Mouse (Mus musculus): Measurements from ENCODE around the gene Ehd4.

The Ehd4 gene

DNA sequence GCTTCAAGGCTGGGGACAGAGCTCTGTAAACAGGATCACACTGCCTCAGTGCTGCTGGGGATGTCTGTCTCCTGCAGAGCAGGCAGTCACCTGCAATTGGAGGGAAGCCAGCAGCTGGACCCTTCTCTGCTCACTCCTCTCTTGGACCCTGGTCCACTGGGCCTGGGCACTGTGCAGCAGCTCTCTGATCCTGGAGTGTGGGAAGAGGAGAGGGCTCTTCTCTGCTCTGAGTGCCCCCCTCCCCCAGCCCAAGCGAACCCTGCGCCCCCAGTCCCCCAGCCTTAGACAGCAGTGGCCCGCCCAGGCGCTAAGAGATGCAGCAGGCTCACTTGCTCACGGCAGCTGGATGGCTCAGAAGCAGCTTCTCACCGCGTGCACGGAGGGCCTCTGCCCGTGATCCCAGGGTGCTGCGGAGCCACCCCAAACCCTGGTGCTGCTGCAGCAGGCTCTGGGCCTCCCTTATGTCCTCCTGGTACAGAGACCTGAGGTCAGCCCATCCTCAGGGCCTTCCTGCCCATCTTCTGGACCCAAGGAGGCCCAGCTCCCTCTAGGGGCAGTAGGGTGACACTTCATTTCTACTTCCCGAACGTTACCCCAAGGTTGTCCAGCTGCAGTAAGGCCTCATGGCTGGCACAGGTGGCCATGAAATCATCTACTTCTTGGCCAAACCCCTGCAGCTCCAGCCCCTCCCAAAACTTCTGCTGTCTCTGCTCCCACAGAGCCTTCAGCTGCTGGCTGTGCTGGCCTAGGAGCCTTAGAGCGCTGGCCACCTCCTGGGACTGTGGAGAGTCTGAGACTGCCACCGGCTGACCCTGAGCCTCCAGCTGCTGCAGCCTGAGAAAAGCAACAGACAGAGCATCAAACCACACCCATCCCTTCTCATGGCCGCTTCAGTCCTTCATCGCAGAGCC is 85.6 kb downstream of the Ehd4 start:
- DNase-seq = peak in 1 of 2 experiments; percentile 5

DNA sequence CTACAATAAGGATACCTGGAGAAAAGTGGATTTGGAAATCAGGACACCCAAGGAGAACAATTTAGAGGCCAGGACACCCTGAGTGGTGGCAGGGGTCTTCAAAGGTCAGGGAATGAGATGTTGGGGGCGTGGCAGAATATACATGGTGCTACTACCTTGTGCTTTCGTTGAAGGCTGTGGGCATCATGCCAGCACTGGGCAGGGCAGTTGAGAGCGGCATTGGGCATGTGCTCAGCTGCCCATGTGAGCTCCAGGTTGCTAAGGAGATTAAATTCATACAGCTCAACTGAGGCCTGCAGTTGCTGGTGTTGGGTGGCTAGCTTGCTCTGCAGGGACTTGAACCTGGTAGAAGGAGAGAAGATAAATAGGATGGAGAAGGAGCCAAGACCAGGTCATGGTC is 88.2 kb downstream of the Ehd4 start:
- no peak for DNase-seq

DNA sequence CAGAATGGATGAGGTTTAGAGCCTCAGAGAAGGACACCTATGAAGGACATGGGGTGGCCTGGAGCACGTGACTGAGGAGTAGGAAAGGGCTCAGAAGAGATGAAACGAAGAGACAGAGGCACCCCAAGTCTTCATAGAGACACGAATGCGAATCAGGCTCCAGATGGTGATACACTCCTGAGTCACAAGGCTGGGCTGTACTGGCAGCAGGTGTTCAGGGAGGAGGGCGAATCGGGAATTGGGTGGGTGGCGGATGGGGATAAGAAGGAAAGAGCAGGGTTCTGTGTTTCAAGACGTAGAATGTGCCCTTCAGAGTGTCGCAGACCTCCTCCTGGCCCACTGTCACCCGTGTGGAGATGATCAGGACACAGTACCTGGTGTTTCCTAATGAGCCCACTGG is 89.2 kb downstream of the Ehd4 start:
- DNase-seq = no peak

DNA sequence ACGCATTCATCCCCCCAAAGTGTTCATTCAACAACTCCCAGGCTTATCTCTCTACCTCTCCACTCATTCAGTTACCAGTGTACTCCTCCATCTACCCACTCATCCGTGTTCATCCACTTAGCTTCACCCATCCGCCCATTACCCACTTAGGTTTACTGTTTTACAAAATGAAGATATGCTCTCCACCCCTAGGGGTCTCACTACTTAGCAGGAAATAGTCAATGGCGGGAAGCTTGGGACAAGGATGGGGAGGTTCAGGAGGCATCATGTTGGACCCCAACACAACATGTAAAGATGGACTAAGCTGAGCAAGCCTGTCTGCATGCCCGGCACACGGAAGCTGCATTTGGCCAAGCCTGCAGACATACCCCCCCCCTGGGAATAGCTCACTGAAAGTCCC is 89.8 kb downstream of the Ehd4 start:
- DNase-seq = no peak

DNA sequence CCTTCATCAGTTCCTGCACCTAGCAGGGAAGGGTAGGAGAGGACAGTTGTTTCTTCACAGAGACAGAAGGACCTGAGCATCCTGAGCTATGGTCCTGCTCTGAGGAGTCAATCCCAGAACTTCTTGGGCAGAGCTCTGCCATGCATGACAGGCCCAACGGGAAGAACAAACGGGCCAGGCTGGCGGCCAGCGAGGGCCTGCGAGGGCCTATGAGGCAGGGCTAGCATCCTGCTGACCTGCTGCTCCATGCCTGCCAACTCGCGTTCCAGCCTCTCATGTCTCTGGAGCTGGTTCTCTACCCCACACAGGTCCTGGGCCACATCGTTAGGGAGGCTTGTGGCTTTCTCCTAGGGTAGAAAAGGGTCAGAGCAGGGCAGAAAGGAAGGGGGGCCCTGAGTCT is 92.2 kb downstream of the Ehd4 start:
- DNase-seq = no peak

DNA sequence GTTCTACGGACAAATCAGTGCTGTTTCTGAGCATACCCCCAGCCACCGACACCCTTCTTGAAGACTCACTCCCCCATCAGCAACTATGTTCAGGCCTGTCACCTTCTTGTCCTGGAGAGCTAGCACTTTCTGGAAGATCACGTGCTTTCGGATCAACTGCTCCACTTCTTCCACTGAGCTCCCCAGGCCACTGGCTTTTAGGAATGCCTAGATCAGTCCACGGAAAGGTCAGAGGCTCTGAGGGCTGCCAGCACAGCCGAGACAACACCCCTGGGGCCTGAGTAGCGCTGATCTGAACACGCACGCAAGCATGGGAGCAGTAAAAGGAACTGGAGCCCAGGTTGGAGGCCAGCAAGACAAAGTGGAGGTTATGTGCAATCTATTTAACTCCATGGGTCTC is 93.8 kb downstream of the Ehd4 start:
- DNase-seq = no peak

DNA sequence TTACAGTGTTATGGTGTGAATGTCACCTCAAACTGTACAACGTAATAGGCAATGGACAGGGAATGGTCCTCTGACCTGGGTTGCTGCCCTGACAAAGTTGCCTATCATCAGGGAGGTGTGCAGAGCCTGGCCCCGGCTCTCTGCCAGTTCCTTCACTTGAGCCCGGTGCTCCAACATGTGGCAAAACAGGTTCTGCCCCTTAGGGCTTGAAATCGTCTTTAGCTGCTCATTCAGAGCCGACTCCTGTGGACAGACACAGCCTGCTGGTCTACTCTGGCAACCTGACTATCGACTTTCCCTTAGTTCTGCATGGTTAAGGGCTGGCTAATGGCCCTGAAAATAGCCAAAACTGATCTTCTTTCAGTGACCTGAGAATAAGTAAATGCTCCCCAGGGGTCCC is 94.2 kb downstream of the Ehd4 start:
- DNase-seq = no peak

DNA sequence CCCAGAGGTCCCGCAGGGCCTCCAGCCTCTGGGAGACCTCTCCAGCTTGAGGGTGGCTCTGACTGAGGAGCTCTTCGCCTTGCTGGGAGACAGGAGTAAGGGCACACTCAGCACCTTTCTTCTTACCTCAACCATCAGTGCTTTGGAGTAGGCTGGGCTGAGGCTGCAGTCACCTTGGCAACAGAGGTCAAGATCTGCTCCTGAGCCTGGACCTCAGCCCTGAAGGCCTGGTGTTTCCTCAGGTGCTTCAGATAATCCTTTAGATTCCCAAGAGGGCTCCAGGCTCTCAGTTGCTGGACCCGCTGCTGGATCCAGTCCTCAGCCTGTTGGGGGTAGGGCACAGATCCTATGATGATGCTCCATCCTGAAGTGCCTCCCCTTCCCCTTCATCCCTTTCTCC is 94.9 kb downstream of the Ehd4 start:
- no peak for DNase-seq

DNA sequence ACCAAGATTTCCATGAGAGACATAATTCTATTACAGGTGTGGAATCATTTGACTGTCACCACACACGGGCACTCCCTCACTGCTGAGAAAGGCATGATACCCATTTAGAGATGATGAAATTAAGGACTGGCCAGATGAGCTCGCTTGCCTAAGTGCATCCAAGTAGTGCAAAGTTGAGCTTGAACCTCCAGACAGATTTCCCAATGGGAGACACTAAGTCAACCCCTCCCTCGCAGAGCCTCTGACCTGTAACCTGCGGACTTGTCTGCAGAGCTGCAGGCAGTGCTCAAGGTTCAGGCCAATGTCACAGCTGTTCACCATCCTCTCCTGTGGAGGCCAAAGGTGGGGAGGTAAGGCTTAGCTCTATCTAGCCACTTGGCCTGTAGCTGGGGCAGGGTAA is 95.6 kb downstream of the Ehd4 start:
- DNase-seq = no peak

DNA sequence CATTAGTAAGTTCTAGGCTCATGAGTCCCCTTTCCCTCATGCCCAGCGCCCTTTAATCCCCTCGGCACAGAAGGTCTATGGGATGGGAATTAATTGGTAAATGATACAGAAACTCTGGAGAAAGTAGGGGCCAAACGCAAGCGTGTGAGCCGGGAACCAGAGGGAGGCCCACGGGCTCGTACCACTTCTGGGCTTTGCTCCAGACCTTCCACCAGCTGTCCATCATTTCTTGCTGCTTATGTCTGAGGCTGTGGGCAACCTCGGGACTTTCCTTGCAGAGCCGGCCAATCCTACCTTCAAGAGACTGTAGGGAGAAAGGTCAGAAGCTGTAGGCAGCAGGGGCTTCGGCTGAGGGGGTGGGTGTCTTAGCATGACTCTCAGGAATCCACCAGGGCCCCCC is 98.5 kb downstream of the Ehd4 start:
- no peak for DNase-seq

DNA sequence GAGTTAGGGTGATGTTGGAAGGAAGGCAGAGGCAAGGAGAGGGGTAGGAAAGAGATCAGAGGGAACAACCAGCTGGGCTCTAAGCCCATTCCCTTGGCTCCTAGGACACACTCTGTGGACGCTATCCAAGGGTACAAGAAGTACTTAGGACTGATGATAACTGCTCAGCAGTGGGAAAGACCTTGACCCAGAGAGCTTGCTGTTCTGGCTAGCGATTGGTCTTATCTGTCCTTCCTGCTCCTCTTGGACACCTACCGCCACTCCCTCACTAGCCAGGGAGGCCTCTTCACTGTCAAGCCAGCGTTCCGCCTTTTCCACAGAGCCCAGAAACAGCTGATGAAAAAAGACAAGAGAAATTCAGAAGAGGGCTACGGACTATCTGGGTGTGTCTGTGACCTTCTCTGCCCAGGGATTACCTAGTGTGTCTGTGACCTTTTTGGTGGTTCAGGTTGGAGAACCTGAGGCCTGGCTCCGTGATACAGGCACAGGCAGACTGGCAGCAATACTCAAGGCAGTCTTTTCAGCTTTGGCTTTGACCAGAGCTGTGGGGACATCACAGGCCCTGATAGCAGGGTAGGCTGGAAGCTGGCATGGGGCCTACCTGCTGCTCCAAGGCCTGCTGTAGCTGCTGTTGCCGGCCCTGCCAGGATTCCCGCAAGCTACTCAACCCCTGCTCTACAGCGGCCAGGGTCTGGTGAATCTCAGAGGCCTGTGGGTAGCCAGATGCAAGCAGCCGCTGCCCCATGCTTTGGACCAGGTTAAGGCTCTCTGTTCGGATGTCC is 99.4 kb downstream of the Ehd4 start:
- no peak for DNase-seq

DNA sequence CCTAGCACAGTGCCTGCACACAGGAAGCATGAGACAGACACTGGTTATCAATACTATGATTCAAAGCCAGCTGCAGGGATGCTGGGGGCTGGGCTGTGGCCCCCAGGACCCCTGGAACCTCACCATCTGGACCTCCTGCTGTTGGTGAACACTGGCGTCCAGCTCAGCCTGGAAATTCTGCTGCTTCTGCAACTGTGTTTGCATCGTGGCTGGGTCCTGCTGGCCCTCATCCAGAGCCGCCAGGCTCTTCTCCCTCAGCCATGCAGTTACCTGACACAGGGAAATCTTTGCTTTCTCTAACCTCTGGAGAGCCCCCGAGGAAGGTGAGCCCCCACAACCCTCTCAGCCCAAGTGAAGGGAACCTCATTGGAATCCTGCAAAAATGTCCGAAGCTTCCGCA is 103.0 kb downstream of the Ehd4 start:
- DNase-seq = no peak

DNA sequence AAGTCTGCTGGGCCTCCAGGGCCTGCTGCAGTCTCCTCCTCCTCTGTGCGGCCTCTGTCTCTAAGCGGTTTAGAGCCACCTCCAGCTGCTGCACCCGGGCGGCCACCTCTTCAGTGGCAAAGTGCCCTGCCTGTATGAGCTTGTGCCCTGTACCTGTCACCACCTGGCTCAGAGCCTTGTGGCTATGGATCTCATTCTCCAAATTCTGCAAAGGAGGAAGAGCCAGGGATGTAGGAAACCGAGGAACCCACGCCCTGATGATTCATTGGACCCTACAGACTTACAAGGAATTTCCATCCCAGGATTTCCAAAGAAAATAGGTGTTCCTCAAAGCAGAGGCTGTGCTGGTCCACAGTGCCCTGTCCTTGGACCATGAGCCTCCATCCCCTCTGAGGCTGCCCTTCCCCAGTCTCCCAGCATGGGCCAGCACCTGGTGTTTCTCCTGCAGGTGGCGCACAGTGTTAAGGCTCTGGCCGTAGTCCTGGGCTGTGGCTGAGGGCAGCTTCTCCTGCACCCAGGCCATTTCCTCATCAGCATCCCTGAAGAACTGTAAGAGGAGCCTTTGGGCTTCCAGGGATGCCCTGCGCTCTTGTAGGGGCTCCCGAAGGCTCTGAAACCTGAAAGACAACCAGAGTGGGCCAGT is 104.7 kb downstream of the Ehd4 start:
- DNase-seq = no peak

DNA sequence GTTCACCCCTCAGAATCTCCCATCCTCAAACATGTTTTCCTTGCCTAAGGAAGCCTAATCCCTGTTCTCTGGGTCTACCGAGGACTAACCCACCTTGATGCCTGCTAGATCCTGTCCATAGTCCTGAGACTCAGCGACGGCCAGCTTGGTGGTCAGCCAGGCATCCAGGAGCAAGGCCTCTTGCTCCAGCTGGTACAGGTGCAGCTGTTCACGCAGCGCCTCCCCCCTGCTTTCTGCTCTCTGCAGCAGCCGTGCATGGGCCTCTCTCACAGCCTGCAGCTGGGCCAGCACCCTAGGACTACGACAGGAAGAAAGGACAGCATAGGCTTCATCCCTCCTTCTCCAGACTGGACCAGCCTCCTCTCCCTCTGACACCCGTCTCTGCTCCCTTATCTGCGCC is 106.2 kb downstream of the Ehd4 start:
- no peak for DNase-seq

DNA sequence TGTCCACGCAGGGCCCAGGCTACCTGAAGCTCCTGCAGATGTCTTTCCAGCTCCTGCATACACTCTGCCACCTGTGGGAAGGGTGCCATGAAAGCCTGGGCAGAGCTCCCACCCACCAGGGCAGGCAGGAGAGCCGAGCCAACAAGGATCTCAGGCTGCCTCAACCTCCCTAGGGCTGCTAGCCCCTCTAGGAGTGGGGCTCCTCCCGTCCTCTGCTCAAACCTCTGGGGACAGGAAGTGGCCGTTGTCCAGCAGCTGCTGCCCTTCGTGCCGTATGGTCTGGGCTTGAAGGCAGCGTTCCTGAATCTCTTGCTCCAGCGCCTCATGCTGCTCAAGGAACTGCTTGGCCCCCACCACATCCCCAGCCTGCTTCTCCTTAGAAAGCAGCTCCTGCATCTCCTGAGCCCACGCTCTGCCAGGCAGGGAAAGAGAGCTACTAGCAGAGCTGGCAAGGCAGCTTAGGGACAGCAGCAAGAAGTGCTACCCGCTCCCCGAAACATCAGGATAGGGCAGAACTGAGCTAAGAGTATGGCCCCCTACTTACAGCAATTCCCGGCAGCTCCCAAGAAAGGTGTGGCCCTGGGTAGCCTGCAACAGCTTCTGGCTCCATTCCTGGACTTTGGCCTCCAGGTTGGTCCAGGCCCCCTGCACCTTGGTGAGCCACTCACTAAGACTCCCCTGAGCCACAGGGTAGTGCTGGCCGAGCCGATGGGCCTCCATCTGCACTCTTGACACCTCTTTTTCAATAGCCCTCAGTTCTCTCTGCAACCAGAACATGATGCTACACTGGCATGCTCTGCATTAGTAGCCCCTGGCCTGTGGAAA is 107.7 kb downstream of the Ehd4 start:
- DNase-seq = no peak

DNA sequence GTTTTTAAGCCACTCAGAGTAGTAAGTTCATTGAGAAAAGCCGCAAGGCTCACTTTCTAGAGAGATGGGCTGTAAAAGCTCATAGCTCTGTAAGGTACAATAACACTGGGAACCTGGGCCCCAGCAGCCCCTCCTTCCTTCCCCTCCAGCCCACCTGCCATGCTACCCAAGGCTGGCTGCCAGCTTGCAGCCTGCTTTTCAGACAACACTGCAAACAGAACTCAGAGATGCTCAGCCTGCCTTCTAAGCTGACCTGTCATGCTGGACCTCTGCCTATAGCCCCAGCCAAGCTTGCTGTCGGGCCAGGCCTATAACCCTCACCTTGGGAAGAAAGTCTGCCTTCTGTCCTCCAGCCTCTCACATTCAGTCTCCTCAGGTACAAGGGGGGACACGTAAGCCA is 109.7 kb downstream of the Ehd4 start:
- DNase-seq = no peak

DNA sequence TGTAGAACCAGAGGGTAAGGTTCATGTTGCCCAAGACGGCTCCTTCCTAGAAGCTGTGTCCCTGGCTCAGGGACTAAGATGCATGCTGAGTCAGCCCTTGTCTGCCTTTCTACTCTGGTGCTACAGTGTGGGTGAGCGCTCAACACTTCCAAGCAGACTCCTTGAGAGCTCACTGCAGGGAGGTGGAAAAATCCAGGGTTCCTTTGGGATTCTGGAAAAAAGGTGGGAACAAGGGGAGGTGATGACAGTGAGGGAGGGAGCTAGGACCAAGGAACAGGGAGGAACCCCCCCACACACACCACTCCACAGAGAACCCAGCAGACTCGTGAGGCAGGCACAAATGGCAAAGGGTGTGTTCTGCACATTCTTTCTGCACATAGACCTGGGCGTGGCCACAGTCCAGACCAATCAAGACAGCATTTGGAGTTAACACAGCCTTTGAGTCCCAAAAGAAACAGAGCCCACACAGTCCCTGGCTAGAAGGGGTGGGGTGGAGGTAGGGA is 110.3 kb downstream of the Ehd4 start:
- DNase-seq = no peak

DNA sequence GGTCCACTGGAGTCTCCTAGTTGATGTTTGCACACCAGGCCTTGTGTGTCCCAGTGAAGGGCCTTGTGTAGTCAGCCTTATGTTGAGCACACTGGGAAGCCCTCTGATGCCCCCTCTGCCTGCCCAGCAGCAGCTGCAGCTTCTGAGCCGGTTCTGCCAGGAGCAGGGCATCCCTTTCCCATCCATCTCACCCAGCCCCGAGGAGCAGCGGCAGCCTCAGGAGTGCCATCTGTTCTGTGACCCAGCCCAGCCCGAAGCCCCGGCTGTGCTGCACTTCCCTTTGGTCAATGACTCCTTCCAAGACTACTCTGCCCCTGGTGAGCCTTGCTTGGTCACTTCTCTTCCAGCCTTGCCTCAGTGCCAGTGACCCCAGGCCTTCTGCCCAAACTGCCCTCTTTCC is 113.4 kb downstream of the Ehd4 start:
- DNase-seq = no peak

All from thymus, postnatal 36 days (tissue).